Mouse (Mus musculus) cerebellum, adult 2 months (tissue): Measurements from ENCODE around the gene Naa35.

Source experiments
- CTCF ChIP-seq: fragments of 200-500 bp; IDR thresholded peaks from 2 replicates; pipeline ENCODE4 v1.5.1; 2011; ENCODE audit warnings: low read depth, mild to moderate bottlenecking, control low read depth, low read length, moderate library complexity, borderline replicate concordance; ENCODE audit not compliant: insufficient read depth
- POLR2A ChIP-seq: fragments of 200-500 bp; IDR thresholded peaks from 2 replicates; pipeline ENCODE4 v1.6.1; 2011; ENCODE audit warnings: low read length, control low read depth, borderline replicate concordance; ENCODE audit not compliant: insufficient read depth

DNA sequence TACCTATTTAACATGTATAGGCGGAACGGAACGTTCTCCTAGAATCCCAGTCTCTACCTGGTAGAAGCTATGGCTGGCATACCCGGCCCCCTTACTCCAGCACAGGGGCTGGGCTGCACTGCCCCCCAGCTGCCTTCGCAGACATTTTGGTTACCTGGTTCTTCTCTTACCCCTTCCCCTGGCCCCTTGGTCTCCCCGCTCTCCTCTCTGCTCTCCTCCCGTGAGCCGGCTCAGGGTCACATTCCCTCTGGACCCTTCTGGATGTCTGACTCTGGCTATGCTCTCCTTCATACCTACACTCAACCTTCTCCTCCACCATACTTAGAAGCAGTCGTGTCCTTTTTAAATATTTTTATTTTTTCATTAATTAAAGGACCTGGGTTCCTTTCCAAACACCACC, 578 bp upstream of the Naa35 start:
- TF ChIP-seq CTCF, result peak; percentile 34; the same call in 1 of the 2 replicates
- no peak for TF ChIP-seq POLR2A
